Mouse (Mus musculus) lung, postnatal 4 days (tissue): ENCODE measurements at regions not wholly inside any gene's neighbourhood (a gene's known extent, or its start where the extent isn't known, plus 50 kb on each side); places are given as distances from the start of the nearest gene placed in this dataset.
"Not testable (repeated sequence)": the region's sequence is repeated elsewhere in the genome, so short reads cannot be mapped to it uniquely, and the experiment has no call there.

ENCODE experiments used
- DNase-seq, 2 experiments: peaks; one replicate each; pipeline ENCODE4 v3.0.0; 2021

- DNase-seq, result no peak
Observed at GRCm38 (mm10) chr16:20854696-20855213, 120.4 kb upstream of the Thpo start.

DNA sequence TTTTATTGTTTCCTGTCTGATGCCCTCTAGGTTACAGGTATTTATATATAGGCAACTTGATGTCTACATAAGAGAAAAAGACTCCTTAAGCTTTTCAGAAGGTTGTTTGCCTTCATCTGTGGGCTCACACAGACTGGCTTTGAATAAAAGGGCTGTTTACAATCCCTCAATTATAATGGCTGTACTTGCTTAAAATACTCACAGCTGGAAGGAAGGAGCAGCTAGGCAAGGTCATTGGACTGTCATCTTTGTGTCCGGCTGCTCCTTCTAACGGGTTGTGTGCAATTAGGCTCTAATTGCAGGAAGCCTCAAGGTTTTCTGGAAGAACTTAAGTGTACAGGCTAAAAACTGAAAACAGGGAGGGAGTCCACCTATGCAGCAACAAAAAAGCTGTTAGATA, 103.8 kb upstream of the Thpo start:
- DNase-seq, result no peak

GRCm38 (mm10) chr16:20836866-20837265, 102.6 kb upstream of the Thpo start:
- no peak for DNase-seq

DNA sequence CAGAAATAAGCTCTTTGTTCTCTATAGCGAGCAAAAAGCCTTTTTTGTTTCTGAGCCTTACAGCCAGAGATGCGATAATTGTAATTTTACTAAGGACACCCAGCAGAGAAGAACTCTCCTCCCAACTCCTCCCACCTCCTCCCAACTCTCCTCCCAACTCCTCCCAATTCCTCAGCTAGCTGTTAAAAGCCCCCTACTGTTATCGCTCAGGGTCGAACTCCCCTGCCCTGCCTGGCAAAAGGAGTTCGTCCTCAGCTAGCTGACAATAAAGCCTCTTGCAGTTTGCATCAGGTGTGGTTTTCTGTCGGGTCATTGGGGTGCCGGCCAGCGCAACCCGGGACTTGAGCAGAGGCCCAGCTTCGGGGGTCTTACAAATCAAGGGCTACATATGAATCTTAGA, 99.5 kb upstream of the Thpo start:
- DNase-seq, result not testable (repeated sequence)

DNA sequence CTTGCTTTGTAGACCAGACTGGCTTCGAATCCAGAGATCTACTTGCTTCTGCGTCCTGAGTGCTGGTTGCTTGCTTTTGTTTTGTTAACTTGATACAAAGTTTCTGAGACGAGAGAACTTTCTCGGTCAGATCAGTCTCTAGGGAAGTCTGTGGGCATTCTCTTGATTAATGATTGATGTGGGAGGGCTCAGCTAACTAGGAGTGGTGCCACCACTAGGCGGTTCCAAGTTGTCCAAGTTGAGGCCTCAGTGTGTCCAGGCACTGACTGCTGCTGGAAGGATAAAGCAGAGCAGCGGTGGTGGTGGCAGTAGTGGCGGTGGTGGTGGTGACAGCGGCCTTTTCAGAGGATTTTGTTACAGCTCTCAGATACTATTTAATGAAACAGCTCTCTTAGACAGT, 99.0 kb upstream of the Thpo start:
- DNase-seq, result no peak

DNA sequence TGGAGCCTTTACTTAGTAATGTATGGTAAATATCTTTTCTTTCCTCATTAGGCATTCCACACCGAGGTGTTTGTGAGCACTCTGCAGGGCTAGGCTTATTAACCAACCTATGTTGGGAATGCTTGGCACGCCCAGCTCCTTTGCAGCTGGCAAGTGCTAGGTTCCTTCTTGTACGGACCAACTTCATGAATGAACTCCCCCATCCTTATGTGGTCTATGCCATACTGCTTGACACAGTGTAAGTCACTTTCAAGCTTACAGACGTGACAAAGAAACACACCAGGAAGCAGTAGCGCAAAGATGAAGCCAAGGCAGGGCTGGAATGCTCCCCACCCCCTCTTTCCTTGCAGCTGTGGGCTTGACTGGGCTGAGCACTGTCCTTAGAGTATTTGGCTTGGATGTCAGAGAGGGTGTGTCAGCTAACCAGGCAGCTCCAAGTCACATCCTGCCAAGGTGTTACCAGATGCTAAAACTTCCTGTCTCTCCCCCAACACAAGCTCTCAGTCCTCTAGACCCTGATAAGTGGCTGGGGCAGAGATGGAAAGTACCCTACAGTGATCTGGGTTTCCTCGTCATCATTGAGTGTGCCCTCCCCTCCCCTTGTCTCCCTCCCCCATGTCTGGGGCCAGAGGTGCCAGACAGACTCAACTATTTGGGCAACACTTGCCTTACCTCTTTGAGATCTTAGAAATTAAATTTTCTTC, 95.6 kb upstream of the Thpo start:
- DNase-seq, result no peak

GRCm38 (mm10) chr16:20828996-20829731, 94.9 kb upstream of the Thpo start:
- no peak for DNase-seq

GRCm38 (mm10) chr16:20824226-20824625, 89.9 kb upstream of the Thpo start:
- DNase-seq, result no peak

DNA sequence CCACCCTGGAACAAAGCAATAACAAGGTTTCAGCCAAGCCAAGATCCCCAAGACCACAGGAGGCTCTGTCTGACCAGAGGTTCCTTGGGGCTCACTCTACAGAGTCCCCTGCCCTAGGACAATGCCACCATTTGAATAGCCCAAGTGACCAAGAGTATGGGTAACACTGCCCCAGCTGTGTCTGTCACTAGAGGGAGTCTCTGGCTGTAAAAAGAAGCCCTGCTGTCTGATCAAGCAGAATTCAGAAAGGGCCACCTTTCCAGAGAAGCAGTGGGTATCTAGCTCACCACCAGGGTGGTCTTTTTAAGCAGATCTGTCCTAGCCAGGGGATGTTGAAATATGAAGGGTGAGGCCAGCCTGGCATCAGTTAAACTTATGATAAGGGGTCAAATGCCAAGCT, 86.6 kb upstream of the Thpo start:
- DNase-seq, result no peak

GRCm38 (mm10) chr16:20819568-20819967, 85.3 kb upstream of the Thpo start:
- DNase-seq, result no peak

- DNase-seq, result no peak
Observed at GRCm38 (mm10) chr16:20818711-20819189, 84.4 kb upstream of the Thpo start.

GRCm38 (mm10) chr16:20814976-20815375, 80.7 kb upstream of the Thpo start:
- no peak for DNase-seq

GRCm38 (mm10) chr16:20814240-20814639, 79.9 kb upstream of the Thpo start:
- no peak for DNase-seq

DNA sequence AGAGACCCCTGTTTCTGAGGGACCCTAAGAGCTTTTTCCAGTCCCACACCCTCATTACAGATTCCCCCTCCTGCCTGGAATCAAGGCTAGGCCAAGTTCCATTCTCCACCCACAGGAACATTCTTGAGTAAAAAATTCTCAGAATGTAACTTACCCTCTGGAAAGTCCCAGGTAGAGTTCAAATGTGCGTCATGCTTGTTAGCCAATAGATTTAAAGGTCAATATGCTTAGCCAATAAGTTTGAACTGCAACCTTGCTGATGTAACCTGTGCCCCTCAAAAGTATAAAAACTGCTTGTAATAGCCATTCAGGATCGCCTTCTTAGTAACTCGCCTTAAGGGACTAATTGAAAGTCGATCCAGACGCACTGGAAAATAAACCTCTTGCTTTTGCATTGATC, 77.7 kb upstream of the Thpo start:
- DNase-seq, result not testable (repeated sequence)

DNA sequence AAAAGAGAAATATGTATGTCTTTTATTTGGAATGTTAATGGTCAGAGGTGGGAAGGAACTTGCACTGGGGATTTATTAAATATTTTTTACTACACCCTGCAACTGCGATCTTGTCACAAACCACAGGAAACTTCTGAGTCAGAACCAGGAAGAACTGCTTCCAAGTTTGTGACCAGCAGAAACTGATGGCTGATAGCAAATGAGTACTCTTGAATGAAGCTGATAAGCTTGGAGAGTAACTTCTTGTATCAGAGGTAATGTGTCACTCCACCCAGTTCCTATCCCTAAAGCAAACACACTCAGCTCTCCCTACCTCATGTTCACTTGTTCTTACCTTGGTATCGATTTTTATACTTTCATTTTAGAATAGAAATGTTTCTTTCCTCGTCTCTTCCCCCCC, 76.0 kb upstream of the Thpo start:
- no peak for DNase-seq

- no peak for DNase-seq
Observed at GRCm38 (mm10) chr16:20808263-20808662, 74.0 kb upstream of the Thpo start.

GRCm38 (mm10) chr16:20806739-20807138, 72.4 kb upstream of the Thpo start:
- no peak for DNase-seq

DNA sequence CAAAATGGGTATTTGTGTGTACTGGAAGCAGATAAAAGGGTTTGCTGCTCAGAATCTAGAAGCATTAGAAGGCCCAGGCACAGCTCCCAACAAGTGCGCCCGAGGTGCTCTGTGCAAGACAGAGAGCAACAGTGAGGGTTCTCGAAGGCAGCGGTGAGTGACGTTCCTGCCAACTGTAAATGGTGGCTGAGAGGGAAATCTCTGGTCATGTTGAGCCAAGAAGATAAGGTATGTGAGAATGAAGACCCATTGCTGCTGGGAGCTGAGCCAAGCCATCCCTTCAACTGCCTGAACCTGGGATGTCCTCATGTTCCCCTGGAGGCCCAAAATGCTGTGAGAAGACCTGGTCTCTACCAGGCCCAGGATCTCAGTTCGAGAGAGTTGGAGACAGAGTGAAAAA, 71.5 kb upstream of the Thpo start:
- DNase-seq, result no peak

- no peak for DNase-seq
Observed at GRCm38 (mm10) chr16:20805086-20805485, 70.8 kb upstream of the Thpo start.

GRCm38 (mm10) chr16:20804601-20805017, 70.3 kb upstream of the Thpo start:
- peak; percentile 82 to 85 for DNase-seq

DNA sequence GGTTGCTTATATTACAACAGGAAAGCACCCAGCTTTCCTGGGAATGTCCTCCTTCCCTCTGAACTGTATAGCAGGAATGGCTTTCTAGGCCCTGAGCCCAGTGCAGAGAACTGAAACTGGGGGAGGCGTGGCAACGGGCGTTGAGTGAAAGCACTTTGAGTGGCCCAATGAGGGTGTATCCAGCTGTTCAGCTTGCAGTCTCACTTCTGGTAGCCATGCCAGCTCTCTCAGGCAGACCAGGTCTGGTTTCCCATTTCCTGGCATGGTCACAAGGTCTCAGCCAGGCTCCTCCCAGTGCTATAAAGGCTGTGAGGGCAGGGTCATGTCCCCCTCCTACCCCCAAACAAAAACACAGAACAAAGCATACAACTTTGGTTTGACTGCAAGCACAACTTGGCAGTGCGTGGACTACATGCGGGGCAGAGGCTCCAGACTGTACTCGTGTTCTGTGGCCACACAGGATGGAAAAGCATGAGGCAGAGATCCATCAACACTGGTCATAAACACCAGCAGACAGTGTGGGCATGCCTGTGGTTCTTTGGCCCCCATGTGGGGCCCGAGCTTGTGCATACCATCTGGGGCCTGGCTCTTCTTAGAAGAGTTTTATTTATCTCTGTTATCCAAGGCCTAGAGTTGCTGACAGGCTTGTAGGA, 69.1 kb upstream of the Thpo start:
- peak; percentile 57 to 76 for DNase-seq

DNA sequence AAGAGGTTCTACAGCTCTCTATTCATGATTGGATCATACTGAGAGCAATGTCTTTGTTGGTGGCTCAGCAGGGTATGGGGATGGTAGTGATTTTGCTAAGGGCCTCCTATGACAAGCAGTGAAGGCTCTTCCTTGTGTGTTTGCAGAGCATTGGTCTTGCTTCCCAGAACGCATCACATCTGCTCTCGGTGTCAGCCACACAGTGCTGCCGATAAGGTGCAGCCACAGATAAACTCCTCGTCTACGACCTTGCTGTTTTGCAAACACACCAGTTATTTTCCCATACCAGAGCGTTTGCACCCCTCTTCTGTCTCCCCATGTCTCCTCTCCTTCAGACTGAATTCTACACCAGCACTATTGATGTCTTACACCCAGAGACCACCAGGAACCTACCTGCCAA, 68.4 kb upstream of the Thpo start:
- no peak for DNase-seq

GRCm38 (mm10) chr16:20800038-20800437, 65.7 kb upstream of the Thpo start:
- no peak for DNase-seq

DNA sequence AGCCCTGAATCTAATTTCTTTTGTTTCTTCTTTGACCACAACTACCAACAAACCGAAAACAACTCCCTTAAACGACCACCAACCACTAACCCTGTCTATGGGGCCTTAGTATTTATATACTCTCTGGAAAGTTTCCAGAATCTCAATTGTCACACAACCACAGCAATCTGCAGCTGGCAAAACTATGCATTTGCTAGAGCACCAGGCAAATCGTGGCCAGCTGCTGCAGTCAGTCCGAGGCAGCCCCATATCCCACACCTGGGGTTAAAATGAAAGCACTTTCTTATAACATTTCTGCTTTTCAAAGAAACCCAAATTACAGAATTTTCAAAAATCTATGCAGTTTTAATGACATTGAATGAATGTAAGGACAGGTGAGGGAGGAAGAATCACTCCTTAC, 63.8 kb upstream of the Thpo start:
- DNase-seq, result no peak
